Mouse (Mus musculus) hindbrain, embryonic 15.5 days (tissue): ENCODE data around the gene Wdr75. TPM values are rescaled to one million over a fixed set of nuclear protein-coding genes. Genes with fewer than 3 reads are reported as not detected.

Source experiments
- ATAC-seq: fragments of 200-750 bp; cut with Nextera tagmentation; 2 replicates; pipeline ENCODE4 v1.8.0; 2017; ENCODE audit warnings: low read depth, moderate number of reproducible peaks, moderate TSS enrichment; ENCODE audit not compliant: low FRiP score
- H3K27ac ChIP-seq: fragments of 300-500 bp; sonication (generic); replicated peaks from 2 replicates; pipeline ENCODE4 v1.5.1; 2015; ENCODE audit warnings: mild to moderate bottlenecking, inconsistent platforms
- H3K27me3 ChIP-seq: fragments of 300-500 bp; sonication (generic); 2 replicates; pipeline ENCODE4 v1.6.1; 2015; ENCODE audit warnings: control low read depth, inconsistent platforms
- H3K36me3 ChIP-seq: fragments of 300-500 bp; sonication (generic); 2 replicates; pipeline ENCODE4 v1.6.1; 2015; ENCODE audit warnings: control low read depth, inconsistent platforms
- H3K4me1 ChIP-seq: fragments of 300-500 bp; sonication (generic); replicated peaks from 2 replicates; pipeline ENCODE4 v1.6.1; 2015; ENCODE audit warnings: control low read depth, inconsistent platforms
- H3K4me2 ChIP-seq: fragments of 300-500 bp; sonication (generic); 2 replicates; pipeline ENCODE4 v1.6.1; 2015; ENCODE audit warnings: moderate library complexity, mild to moderate bottlenecking, inconsistent platforms
- H3K4me3 ChIP-seq: fragments of 300-500 bp; sonication (generic); 2 replicates; pipeline ENCODE4 v1.5.1; 2015; ENCODE audit warnings: mild to moderate bottlenecking, inconsistent platforms
- H3K9ac ChIP-seq: fragments of 300-500 bp; sonication (generic); 2 replicates; pipeline ENCODE4 v1.6.1; 2015; ENCODE audit warnings: inconsistent platforms
- H3K9me3 ChIP-seq: fragments of 300-500 bp; sonication (generic); 2 replicates; pipeline ENCODE4 v1.6.1; 2016; ENCODE audit warnings: control low read depth, inconsistent platforms
- WGBS: fragments of 180-500 bp; shearing (Covaris S2); methylation state at CpG from one replicate; pipeline ENCODE4 v1.1.7; 2015; 5-methylcytosine and 5-hydroxymethylcytosine counted together
- polyA plus RNA-seq: library from polyadenylated mRNA; unstranded; fragments of >200 nt; fragmentation: Nextera tagmentation; extraction: Ambion mirVana; gene quantifications from 2 replicates; pipeline ENCODE4 v1.2.1, GENCODE M21; 2015

Gene Wdr75
- polyA plus RNA-seq, 1 experiment from 2014 or later, result 54.5 TPM

GRCm38 (mm10) chr1:45858038-45858437 is 63.1 kb downstream of the Wdr75 start:
- 88% methylated on average over 1 of the region's 1 CpGs for WGBS
- Histone ChIP-seq H3K9me3 (no peaks in the 10 kb centered on the region), H3K4me2 (no peak overlapping the region), H3K9ac (no peak overlapping the region), H3K27ac (no peak overlapping the region), H3K4me1 (no peaks in the 10 kb centered on the region), H3K27me3 (no peaks in the 10 kb centered on the region), H3K4me3 (no peak overlapping the region), H3K36me3 (no peaks in the 10 kb centered on the region)
- no peak for ATAC-seq

GRCm38 (mm10) chr1:45860349-45860748 is 65.4 kb downstream of the Wdr75 start:
- H3K4me3 ChIP-seq, result no peak overlapping the region
- ATAC-seq, result no peak
- no peak overlapping the region for H3K4me2 ChIP-seq
- WGBS, result 75% methylated on average over 5 of the region's 5 CpGs
- H3K27ac ChIP-seq, result no peak overlapping the region
- H3K27me3 ChIP-seq, result no peaks in the 10 kb centered on the region
- H3K36me3 ChIP-seq, result no peaks in the 10 kb centered on the region
- H3K9ac ChIP-seq, result no peak overlapping the region
- no peaks in the 10 kb centered on the region for H3K9me3 ChIP-seq
- no peaks in the 10 kb centered on the region for H3K4me1 ChIP-seq

GRCm38 (mm10) chr1:45861162-45861561 is 66.2 kb downstream of the Wdr75 start:
- H3K4me1 ChIP-seq, result no peaks in the 10 kb centered on the region
- no peaks in the 10 kb centered on the region for H3K27me3 ChIP-seq
- no peak overlapping the region for H3K9ac ChIP-seq
- ATAC-seq, result no peak
- H3K36me3 ChIP-seq, result no peaks in the 10 kb centered on the region
- no peak overlapping the region for H3K4me2 ChIP-seq
- no peak overlapping the region for H3K27ac ChIP-seq
- H3K9me3 ChIP-seq, result no peaks in the 10 kb centered on the region
- H3K4me3 ChIP-seq, result no peak overlapping the region

GRCm38 (mm10) chr1:45863641-45864040 is 68.7 kb downstream of the Wdr75 start:
- H3K4me1 ChIP-seq, result no peaks in the 10 kb centered on the region
- H3K27ac ChIP-seq, result no peak overlapping the region
- H3K9ac ChIP-seq, result no peak overlapping the region
- H3K27me3 ChIP-seq, result no peaks in the 10 kb centered on the region
- 100% methylated on average over 3 of the region's 3 CpGs for WGBS
- no peaks in the 10 kb centered on the region for H3K36me3 ChIP-seq
- no peaks in the 10 kb centered on the region for H3K9me3 ChIP-seq
- no peak overlapping the region for H3K4me2 ChIP-seq
- H3K4me3 ChIP-seq, result no peak overlapping the region
- ATAC-seq, result no peak

DNA sequence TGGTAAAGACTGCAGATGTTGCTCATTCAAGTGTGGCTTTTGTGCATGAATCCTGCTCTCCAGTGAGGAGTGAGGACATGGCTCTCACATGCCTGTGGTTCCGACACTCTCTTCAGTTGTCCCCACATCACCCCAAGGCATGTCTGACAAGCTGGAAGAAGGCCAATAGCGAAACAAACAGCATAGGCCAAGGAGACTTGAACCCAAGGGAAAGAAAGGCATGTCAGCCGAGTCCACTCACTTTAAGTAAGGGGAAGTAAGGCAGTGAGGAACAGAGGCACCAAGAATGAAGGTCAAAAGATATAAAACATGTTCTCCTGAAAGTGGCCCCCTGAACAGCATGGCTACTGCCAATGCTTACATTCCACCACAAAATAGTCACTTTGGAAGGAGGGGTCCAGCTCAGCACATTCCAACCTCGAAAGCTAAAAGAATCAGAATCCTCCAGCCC is 69.6 kb downstream of the Wdr75 start:
- ATAC-seq, result no peak

GRCm38 (mm10) chr1:45865316-45865715 is 70.3 kb downstream of the Wdr75 start:
- Histone ChIP-seq H3K9me3 (no peaks in the 10 kb centered on the region), H3K36me3 (no peaks in the 10 kb centered on the region), H3K9ac (no peak overlapping the region), H3K27ac (no peak overlapping the region), H3K4me2 (no peak overlapping the region), H3K4me1 (no peaks in the 10 kb centered on the region), H3K27me3 (no peaks in the 10 kb centered on the region), H3K4me3 (no peak overlapping the region)
- ATAC-seq, result no peak
- 71% methylated on average over 1 of the region's 1 CpGs for WGBS

More for the DNA sequence above, 69.6 kb downstream of the Wdr75 start:
- H3K4me1 ChIP-seq, result no peaks in the 10 kb centered on the region
- H3K36me3 ChIP-seq, result no peaks in the 10 kb centered on the region
- no peak overlapping the region for H3K4me2 ChIP-seq
- H3K27ac ChIP-seq, result no peak overlapping the region
- no peaks in the 10 kb centered on the region for H3K9me3 ChIP-seq
- no peak overlapping the region for H3K9ac ChIP-seq
- H3K4me3 ChIP-seq, result no peak overlapping the region
- 70% methylated on average over 4 of the region's 4 CpGs for WGBS
- H3K27me3 ChIP-seq, result no peaks in the 10 kb centered on the region

DNA sequence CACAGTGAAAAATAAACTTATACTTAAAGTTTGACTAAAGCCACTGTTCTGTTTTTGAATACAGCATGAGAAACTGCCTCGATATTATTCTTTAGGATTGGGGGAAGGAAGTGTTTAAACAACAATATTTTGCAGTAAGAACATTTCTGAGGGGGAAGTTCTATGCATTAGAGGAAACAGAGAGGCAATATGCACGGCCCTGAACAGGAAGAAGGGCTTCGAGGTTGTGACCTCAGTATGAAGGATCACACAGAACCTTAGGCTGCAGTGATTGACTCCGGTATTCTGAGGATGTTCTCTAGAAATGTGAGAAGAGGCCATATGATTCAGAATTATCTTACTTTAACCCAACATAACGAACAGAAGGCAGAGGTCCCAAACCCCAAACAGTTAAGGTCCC is 70.8 kb downstream of the Wdr75 start:
- no peak for ATAC-seq
- Histone ChIP-seq H3K4me3 (no peak overlapping the region), H3K27me3 (no peaks in the 10 kb centered on the region), H3K9ac (no peak overlapping the region), H3K9me3 (no peaks in the 10 kb centered on the region), H3K36me3 (no peaks in the 10 kb centered on the region), H3K27ac (no peak overlapping the region), H3K4me1 (no peaks in the 10 kb centered on the region), H3K4me2 (no peak overlapping the region)
- WGBS, result 80% methylated on average over 5 of the region's 5 CpGs

DNA sequence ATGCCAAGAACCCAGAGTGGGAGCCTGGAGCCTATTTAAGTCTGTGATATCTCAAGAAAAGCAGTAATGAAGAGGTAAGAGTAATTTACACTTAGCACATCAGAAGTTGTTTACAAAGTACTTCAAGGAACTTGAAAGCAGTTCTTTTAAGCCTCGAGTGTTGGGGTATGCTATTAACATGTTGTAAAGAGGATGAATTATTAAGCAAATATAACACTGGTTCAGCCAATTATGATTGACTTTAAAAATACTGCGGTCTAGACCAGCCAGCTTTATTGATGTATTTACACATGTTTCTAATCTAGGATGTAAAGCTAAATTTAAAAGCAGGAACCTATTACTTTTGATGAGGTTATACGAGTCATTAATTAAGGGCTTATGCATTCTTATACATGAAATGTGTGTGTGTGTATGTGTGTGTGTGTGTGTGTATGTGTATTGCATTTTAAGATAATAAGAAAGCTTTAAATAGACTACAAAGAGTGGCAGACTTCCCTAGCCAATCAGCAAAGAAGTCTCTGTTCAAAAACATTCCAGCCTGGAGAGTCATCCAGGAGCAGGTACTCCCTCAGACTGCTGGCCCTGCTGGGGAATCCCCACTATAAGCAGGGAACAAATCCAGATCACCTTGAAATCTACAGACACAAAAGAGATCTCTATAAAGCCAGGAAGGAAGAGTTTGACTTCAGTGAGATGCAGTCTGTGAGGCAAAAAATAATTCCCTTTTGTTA is 71.5 kb downstream of the Wdr75 start:
- no peaks in the 10 kb centered on the region for H3K27me3 ChIP-seq
- no peaks in the 10 kb centered on the region for H3K9me3 ChIP-seq
- no peaks in the 10 kb centered on the region for H3K36me3 ChIP-seq
- H3K9ac ChIP-seq, result no peak overlapping the region
- H3K4me1 ChIP-seq, result no peaks in the 10 kb centered on the region
- no peak for ATAC-seq
- no peak overlapping the region for H3K4me2 ChIP-seq
- no peak overlapping the region for H3K4me3 ChIP-seq
- H3K27ac ChIP-seq, result no peak overlapping the region
- WGBS, result 80% methylated on average over 3 of the region's 3 CpGs

DNA sequence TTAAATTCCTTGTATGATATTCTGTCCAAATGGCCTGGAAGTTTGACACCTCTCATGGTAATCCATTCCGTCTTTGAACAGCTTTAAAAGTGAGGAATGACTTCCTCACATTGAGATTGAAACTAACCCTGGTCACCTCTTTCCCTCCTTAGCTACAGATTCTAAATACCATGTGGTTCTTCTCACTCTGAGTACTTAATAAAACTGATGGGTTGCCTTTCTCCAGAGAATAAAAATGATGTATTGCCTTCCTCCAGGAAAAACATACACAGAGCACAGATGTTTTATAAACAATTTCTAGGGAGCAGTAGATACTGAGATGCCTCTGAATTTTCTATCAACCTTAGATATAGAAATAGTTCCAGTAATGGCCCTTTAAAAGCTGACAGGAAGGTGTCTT is 73.1 kb downstream of the Wdr75 start:
- no peaks in the 10 kb centered on the region for H3K27me3 ChIP-seq
- 82% methylated on average over 1 of the region's 1 CpGs for WGBS
- H3K4me3 ChIP-seq, result no peak overlapping the region
- no peak overlapping the region for H3K9ac ChIP-seq
- no peaks in the 10 kb centered on the region for H3K9me3 ChIP-seq
- H3K27ac ChIP-seq, result no peak overlapping the region
- H3K4me2 ChIP-seq, result no peak overlapping the region
- no peak for ATAC-seq
- no peaks in the 10 kb centered on the region for H3K36me3 ChIP-seq
- H3K4me1 ChIP-seq, result no peaks in the 10 kb centered on the region

- no peak for ATAC-seq
- Histone ChIP-seq H3K36me3 (no peaks in the 10 kb centered on the region), H3K27ac (no peak overlapping the region), H3K9me3 (no peaks in the 10 kb centered on the region), H3K4me3 (no peak overlapping the region), H3K9ac (no peak overlapping the region), H3K4me2 (no peak overlapping the region), H3K4me1 (no peaks in the 10 kb centered on the region), H3K27me3 (no peaks in the 10 kb centered on the region)
- WGBS, result 92% methylated on average over 3 of the region's 3 CpGs
Observed at GRCm38 (mm10) chr1:45868479-45869137, 73.6 kb downstream of the Wdr75 start.
